Mouse (Mus musculus) retina, postnatal 1 day (tissue): Measurements from ENCODE around the gene D630039A03Rik.

Source experiments
- DNase-seq: peaks from one replicate; pipeline ENCODE4 v3.0.0-alpha.2; 2012

Gene D630039A03Rik

GRCm38 (mm10) chr4:57916201-57916661 is at the start of gene D630039A03Rik:
TSS of gene D630039A03Rik (minus strand) at chr4:57916297.
- no peak for DNase-seq

GRCm38 (mm10) chr4:57965516-57965915 is 49.4 kb upstream of the D630039A03Rik start:
- no peak for DNase-seq

GRCm38 (mm10) chr4:57964143-57964542 is 48.0 kb upstream of the D630039A03Rik start:
- DNase-seq: no peak

DNA sequence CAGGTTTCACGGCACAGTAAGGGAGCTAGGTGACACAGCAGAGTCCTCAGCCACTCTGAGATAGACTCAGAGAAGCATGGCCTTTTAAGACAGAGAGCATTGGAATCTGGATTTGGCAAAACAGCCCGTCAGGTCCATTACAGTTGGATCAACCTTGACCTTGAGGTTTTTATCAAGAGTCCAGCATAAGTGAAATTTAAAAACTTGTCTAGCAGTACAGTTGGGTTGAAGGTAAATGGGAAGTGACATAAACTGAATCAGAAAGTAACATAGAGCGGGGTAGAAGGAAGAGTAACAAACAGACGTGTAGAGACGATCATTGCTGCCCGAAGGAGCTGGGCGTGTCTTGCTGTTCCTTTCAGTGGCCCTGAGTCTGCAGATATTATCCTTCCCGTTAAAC is 43.0 kb upstream of the D630039A03Rik start:
- DNase-seq: no peak

DNA sequence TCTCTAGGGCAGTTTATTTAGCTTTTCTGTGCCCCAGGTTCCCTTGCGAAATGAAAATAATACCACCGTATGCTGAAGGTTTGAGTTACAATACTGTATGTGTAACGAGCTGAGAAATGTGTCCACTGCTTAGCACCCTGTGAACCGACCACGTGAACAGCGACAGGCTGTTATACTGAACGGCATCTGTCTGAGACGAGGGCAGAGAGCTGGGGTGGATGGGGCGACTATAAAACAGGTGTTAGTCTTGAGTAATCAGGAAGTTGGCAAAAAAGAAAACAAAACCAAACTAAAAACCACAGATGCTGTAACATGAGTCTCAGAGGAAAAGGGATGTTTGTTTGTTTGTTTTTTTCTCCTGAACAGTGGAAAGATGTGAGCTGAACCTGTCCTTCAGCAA is 42.0 kb upstream of the D630039A03Rik start:
- no peak for DNase-seq

- no peak for DNase-seq
These were observed 41.3 kb upstream of the D630039A03Rik start for GRCm38 (mm10) chr4:57957200-57958085.

GRCm38 (mm10) chr4:57956029-57956960 is 40.2 kb upstream of the D630039A03Rik start, which contains the start of gene Txn1:
TSS of gene Txn1 (minus strand) at chr4:57956411.
- peak; percentile 98 for DNase-seq

DNA sequence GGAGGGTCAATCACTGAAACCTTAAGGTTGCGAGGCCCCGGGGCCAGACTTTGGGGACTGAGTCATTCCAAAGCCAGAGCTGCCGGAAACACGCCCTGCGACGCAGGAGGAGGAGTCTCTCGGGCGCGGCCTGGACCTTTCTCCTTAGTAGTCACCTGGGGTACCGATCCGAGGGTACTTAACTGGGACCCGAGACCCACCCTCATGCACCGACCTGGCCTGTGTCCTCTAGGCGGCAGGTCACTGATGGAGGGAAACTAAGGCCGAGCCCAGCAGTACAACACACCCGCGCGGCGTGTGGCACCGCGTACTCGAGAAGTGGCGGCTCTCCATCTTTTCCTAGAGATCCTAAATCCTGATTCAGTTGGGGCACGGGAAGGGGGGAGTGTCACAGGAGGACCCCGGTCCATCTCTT is 39.5 kb upstream of the D630039A03Rik start:
- DNase-seq: no peak

DNA sequence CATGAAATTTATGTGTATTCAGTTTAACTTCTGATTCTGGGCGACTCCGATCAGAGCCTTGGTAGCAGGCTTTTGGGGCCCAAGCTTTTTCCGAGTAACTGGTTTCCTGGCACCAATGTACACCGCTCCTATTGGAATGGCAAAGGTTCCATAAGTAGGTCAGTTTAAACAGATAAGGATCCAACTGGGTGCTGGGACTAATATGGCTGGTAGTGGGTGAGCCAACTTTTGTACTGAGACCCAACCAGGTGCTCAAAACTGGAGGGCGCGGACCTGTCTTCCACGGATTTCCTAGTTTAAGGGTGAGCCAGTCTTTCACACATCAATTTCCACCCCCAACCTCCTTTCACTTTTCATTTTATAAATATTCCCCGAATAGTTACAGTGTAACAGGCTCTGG is 38.9 kb upstream of the D630039A03Rik start:
- no peak for DNase-seq

DNA sequence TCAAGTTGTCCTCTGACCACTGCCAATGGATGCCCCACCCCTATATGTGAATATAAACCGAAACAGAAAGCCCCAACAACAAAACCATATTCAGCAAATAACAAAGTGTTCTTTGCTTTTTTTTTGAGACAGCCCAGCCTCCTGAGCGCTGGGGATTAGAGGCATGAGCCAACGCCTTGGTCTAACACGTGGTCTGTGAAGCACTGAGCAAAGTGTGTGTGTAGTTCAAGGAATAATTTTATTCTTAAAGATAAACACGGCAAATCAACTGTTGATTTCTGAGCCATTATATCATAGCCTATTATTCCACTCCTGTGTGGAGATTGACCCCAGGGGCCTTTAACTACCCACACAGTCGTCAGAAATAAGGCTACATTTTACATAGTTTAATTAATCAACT is 38.5 kb upstream of the D630039A03Rik start:
- no peak for DNase-seq

- no peak for DNase-seq
These were observed 37.7 kb upstream of the D630039A03Rik start for GRCm38 (mm10) chr4:57953796-57954195.

- DNase-seq: no peak
These were observed 36.8 kb upstream of the D630039A03Rik start for GRCm38 (mm10) chr4:57952891-57953290.

DNA sequence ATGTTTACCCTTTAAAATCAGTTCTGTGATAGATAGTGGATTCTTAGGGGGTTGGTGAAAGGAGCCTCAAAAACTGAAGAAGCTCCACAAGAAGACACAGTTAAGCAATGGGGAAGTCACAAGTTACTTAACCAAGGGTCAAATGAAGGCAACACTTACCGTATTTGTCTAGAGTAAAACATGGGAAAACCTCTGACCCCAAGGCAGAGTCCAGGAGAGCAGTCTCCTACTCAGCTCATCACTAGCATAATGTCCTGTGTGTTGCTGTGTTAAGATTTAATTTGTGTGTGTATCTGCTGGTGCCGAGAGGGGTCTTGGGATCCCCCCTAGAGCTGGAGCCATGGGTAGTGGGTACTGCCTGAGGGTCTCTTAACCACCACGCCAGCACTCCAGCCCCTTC is 36.3 kb upstream of the D630039A03Rik start:
- DNase-seq: no peak

- no peak for DNase-seq
These were observed 33.8 kb upstream of the D630039A03Rik start for GRCm38 (mm10) chr4:57949866-57950265.

DNA sequence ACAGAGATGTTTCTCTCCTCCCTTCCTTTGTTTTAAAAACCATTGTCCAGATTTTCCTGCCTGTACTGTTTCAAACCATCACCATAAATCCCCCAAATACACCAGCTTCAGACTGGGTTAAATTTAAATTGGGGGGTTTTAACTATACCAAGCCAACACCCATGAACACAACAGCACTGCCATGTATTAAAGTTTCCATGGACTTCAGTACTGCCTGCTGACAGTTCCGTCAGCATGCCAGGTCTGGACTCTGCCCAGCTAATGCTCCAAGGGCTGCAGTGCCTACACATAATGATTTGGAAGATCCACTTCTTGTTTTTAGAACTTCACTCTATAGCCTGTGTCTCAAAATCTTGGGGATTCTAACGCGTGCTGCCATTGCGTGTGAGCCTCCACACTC is 31.4 kb upstream of the D630039A03Rik start:
- DNase-seq: no peak

DNA sequence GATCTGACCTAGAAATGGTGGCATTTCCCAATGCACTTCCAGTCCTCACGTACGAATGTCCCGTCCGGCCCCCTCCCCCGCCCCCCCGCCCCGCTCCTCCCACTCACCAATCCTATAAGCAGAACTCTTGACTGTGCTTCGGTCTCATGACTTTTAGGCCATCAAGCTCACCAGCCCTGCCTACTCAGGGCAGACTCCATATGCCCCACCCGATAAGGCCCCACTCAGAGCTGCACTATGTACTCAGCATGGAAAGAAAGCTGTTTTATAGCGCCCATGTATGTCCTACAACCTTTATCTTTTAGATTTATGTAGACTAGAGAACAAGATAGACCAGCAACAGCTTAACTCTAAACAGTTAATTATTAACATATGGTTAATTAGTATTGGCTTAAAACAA is 30.9 kb upstream of the D630039A03Rik start:
- no peak for DNase-seq

DNA sequence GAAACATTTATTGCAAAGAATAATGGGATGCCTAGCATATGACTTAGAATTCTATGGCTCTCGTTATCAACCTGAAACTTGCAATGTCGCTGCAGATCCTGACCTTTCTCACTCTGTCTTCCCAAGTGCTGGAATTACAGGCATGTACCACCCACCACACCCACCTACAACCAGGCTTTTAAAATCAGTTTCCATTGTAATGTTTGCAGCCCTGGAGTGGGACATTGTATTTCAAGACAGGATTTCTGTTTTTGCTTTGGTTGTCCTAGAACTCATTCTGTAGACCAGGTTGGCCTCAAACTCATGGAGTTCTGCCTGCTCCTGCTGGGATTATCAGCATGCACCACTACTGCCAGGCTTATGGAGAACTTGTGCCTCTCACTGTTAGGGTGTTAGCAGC is 26.8 kb upstream of the D630039A03Rik start:
- no peak for DNase-seq

- no peak for DNase-seq
These were observed 24.5 kb upstream of the D630039A03Rik start for GRCm38 (mm10) chr4:57940631-57941030.

DNA sequence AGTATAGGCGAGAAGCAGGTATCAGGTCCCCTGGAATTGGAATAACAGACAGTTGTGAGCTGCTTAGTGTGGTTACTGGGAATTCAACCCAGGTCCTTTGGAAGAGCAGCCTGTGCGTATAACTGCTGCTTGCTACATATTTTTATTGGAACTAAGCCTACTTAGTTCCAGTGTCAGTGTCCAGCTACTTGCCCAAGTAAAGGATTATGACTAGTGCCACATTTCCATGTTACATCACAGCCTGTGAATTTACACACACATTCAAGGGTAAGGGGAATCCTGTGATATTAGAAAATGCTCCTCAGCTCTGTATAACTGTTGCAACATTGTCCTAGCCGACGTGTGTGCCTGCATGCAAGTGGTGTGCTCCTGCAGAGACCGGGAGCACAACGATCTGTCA is 21.2 kb upstream of the D630039A03Rik start:
- DNase-seq: no peak

DNA sequence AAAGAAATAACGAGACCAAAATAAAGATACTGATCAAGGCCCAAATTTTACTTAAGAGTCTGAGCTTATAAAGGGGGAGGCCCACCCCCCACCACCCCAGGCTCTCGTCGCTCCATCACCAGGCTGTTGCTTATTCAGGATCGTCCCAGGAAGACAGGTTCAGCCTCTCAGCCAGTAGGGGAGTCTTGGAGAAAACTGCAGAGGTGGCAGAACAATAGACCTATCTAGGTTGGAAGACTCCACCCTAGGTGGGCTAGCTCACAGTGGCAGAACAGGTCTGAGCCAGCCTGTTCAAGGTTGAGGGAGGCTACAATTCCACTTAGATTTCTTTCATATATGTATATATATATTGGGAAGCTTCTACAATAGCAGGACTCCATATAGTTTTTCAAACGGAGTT is 18.1 kb upstream of the D630039A03Rik start:
- DNase-seq: no peak

DNA sequence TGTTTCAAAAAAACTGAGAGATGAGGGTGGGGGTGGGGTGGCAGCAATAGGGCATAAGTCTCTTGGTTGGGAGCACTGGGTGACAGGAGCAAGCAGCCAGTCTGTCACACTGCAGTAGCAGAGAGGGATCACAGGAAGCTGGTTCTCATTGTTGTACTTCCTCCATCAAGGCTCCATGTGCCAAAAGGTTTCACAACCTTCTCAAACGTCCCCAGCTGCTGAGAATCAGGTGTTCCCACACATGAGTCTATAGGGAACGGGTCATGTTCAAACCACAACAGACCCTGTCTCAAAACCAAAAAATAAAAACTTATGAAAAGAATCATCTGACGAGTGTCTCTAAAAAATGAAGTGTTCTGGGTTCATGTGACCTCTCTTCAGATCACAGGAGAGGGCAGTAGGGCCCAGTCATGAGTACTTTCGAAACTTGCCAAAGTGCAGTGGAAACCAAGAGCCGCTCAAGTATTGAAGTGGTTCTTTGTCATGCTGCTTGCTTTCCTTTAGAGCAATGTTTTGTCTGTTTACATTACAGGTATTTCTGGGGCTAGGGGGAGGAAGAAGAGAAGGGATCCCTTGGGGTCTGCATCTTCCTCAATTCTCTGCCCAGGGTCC is 14.6 kb upstream of the D630039A03Rik start:
- DNase-seq: no peak

DNA sequence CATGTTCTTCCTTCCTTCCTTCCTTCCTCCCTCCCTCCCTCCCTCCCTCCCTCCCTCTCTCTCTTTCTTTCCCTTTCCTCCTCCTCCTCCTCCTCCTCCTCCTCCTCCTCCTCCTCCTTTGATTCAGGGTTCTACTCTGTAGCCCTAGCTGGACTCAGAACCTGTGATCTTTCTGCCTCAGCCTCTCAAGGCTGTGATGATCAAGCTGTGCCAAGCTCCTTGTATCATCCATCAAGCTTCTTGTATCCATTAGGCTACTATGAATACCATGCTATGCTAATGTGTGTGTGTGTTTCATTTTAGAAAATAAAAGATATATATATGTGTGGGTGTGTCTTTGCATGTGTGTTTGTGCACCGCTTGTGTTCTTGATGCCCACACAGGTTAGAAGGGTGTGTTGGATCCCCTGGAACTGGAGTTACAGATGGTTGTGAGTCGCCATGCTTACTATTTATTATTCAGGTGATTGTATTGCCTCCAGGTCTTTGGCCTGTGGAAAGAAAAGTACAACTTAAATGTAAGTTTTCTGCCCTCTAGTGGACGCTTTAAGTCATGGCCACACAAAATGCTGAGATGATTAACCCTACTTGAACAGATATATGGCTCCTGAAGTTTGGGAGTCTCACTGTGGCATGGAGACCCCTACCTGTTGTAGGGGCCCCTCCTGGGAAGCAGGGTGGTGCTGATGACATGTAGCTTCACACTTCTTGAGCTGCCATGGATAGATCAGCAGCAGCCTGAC is 11.5 kb upstream of the D630039A03Rik start:
- peak; percentile 57 for DNase-seq
